Mouse (Mus musculus): ENCODE data around the gene Adam30. TPM values are rescaled to one million over a fixed set of nuclear protein-coding genes. Genes with fewer than 3 reads are reported as not detected.

The Adam30 gene
- polyA plus RNA-seq, 1 experiment = not detected

DNA sequence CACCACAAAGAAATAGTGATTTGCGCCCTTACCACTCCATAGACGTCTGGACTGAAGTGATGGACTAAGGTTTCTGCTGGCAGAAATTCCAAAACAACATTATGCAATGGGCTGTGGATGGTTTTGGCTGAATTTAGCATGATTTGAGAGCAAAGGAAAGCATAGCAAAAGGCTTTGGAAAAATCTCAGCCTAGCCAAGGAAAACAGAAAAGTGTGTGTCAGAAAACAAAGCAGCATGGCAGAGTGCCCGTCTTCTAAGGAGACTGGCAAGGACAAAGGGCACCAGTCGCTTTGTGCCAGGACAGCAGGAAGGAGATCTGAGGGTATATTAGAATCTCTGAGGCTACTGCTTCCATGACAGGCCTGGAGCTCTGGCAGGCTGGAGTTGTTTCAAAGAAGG, 17.9 kb downstream of the Adam30 start:
- TF ChIP-seq GATA1 (IDR thresholded peaks at IDR 0.05; ENCODE audit: borderline replicate concordance, low read length) (no peak), FLI1 (IDR thresholded peaks at IDR 0.05; ENCODE audit: low read length) (no peak)

DNA sequence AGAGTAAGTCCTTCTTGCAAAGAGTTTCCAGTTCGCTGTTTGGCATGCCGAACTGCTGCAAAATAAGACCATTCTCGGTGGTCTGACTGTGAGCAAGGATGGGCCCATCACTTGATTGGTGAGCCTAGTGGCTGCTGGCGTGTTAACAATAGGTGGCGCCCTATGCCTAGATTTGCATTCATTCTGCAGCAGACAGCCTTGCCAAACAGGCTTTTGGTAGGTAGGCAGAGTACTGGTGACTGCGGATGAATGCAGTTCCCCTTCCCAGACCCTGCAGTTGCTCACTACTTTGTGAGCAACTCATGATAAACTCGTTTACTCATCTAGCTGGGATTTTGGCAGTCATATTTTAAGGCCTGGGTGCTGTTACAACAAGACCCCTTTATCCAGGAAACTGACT, 20.4 kb downstream of the Adam30 start:
- Histone ChIP-seq H3K27me3 (replicated peaks) (peaks cover 2% of the 10 kb centered on the region), H3K4me3 (replicated peaks) (no peak overlapping the region), H3K9me3 (peaks cover 6% of the 10 kb centered on the region), H3K4me1 (no peaks in the 10 kb centered on the region; the same call in 1 of the 2 replicates), H3K36me3 (replicated peaks; ENCODE audit: low read length) (no peaks in the 10 kb centered on the region)
- TF ChIP-seq FLI1 (IDR thresholded peaks at IDR 0.05; ENCODE audit: low read length) (no peak), GATA1 (IDR thresholded peaks at IDR 0.05; ENCODE audit: borderline replicate concordance, low read length) (no peak)

More for the DNA sequence above, 17.9 kb downstream of the Adam30 start:
- no peaks in the 10 kb centered on the region; the same call in 1 of the 2 replicates for H3K4me1 ChIP-seq
- peaks cover 6% of the 10 kb centered on the region for H3K9me3 ChIP-seq
- no peaks in the 10 kb centered on the region for H3K27me3 ChIP-seq (replicated peaks)
- no peaks in the 10 kb centered on the region for H3K36me3 ChIP-seq (replicated peaks; ENCODE audit: low read length)
- H3K4me3 ChIP-seq (replicated peaks) = no peak overlapping the region

DNA sequence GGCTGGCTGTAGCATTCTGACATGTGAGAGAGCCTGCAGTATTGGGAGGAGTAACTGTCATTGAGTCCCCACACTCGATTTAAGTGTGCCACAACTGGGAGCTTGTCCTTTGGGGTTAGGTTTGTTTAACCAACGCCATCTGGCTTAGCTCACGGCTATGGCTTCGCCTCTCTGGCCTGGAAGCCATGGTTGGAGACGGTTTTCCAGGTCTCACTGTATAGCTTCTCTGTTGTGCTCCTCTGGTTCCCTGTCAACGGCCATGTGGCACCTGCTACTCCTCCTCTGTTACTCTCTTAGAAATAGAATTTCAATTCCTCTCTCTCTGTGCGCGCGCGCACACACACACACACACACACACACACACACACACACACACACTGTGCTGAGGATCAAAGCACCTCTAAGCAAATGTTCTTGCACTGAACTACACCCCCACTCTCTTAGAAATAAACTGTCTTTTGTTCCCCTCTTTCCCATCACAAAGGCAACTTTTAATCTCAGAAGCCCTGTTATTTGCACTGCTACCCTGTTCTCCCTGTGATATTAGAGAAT, 24.8 kb downstream of the Adam30 start:
- no peaks in the 10 kb centered on the region; the same call in 1 of the 2 replicates for H3K4me1 ChIP-seq
- H3K9me3 ChIP-seq = no peaks in the 10 kb centered on the region
- H3K27me3 ChIP-seq (replicated peaks) = peaks cover 2% of the 10 kb centered on the region
- H3K36me3 ChIP-seq (replicated peaks; ENCODE audit: low read length) = no peaks in the 10 kb centered on the region
- H3K4me3 ChIP-seq (replicated peaks) = no peak overlapping the region
- no peak for TF ChIP-seq FLI1 (IDR thresholded peaks at IDR 0.05; ENCODE audit: low read length)
- TF ChIP-seq GATA1 (IDR thresholded peaks at IDR 0.05; ENCODE audit: borderline replicate concordance, low read length) = no peak

DNA sequence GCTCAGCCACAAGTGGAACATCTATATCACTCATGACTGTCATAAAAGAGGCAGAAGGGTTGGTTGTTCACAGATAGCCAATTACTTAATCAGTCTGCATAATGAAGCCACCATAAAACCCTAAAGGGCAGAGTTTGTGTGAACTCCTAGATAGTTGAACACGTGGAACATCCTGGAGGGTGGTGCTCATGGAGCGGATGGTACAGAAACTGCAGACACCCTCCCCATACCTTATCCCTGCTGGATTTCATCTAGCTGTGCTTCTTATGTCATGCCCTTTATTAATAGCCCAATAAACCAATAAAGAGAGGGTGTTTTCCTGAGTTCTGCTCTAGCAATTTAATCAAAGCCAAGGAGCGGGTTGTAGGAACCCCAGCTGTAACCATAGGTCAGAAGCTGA, 27.3 kb downstream of the Adam30 start:
- H3K9me3 ChIP-seq = no peaks in the 10 kb centered on the region
- H3K27me3 ChIP-seq (replicated peaks) = peaks cover 3% of the 10 kb centered on the region
- H3K4me3 ChIP-seq (replicated peaks) = no peak overlapping the region
- H3K4me1 ChIP-seq = no peaks in the 10 kb centered on the region
- no peak for TF ChIP-seq FLI1 (IDR thresholded peaks at IDR 0.05; ENCODE audit: low read length)
- no peak for TF ChIP-seq GATA1 (IDR thresholded peaks at IDR 0.05; ENCODE audit: borderline replicate concordance, low read length)
- no peaks in the 10 kb centered on the region for H3K36me3 ChIP-seq (replicated peaks; ENCODE audit: low read length)

DNA sequence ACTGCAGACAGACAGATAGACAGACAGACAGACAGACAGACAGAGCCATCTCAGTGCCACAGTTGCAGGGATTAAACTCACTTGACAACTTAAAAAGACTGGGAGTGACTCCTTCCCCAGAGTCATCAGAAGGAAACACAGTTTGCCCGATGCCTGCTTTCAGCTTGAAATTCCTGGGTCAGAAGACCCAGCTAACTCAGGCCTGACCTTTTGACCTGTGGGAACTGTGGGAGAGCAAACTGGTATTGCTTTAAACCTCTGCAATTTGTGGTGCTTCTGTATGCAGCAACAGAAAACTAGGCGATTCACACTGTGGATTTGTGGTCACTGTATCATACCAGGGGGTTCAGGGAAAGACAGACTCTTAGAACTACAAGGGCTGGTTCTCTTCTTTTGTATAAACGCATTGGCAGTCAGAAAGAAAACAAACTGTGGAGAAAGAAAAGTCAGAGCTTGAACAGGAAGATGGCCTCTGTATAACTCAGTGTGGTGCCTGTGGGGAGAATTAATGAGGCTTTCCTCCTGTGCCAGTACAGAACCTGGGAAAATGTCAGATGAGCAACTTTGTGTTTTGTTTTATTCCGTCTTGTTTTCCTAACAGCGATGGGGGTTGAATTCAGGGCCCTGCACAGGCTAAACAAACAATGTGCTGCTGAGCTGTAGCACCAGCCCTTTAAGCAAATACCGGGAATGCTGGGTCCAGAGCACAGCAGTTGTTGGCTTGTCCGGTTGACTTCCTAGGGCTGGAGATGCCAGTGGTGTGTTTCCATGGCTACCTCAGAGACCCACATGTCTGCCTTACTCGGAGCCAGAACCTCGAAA, 37.5 kb downstream of the Adam30 start:
- H3K9me3 ChIP-seq = no peaks in the 10 kb centered on the region
- TF ChIP-seq GATA1 (IDR thresholded peaks at IDR 0.05; ENCODE audit: borderline replicate concordance, low read length) = no peak
- TF ChIP-seq FLI1 (IDR thresholded peaks at IDR 0.05; ENCODE audit: low read length) = no peak
- no peak overlapping the region for H3K4me3 ChIP-seq (replicated peaks)
- H3K27me3 ChIP-seq (replicated peaks) = peaks cover 16% of the 10 kb centered on the region
- peaks cover 13% of the 10 kb centered on the region for H3K4me1 ChIP-seq
- H3K36me3 ChIP-seq (replicated peaks; ENCODE audit: low read length) = no peaks in the 10 kb centered on the region

DNA sequence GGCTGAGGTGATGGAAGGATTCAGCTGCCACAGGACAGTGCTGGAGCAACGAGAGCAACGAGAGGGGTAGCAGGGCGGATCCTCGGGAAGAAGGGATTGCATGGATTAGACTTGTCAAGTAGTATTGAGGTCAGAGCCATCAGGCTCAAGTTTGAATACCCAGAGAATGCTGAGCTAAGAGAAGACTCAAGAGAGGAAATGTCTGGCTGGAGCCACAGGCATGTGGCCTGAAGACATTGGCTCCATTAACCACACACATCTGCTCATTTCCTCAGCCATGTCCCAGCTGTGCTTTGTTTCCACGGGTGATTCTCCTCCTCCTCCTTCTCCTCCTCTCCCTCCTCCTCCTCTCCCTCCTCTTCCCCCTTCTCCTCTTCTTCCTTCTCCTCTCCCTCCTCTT, 39.3 kb downstream of the Adam30 start:
- Histone ChIP-seq H3K4me1 (peaks cover 19% of the 10 kb centered on the region), H3K4me3 (replicated peaks) (no peak overlapping the region), H3K9me3 (no peaks in the 10 kb centered on the region), H3K36me3 (replicated peaks; ENCODE audit: low read length) (no peaks in the 10 kb centered on the region), H3K27me3 (replicated peaks) (peaks cover 22% of the 10 kb centered on the region)
- TF ChIP-seq FLI1 (IDR thresholded peaks at IDR 0.05; ENCODE audit: low read length) (no peak), GATA1 (IDR thresholded peaks at IDR 0.05; ENCODE audit: borderline replicate concordance, low read length) (no peak)

DNA sequence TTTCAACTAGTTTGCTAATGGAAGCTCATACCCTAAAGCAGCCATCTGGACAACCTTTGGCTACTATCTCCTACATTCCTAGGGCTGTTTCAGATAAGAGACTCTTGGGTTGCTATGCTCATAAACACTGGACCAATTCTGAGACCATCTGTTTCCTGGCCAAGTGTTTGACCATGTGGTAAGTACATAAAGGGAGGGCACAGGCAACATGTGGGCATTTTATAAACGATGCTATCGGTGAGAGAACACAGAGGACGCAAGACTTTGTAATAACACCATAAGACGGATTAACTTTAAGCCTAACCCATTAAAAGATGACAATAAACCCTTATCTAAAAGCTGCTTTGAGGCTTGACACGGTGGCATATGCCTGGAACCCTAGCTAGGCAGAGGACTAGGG, 42.9 kb downstream of the Adam30 start:
- TF ChIP-seq FLI1 (IDR thresholded peaks at IDR 0.05; ENCODE audit: low read length) (no peak), GATA1 (IDR thresholded peaks at IDR 0.05; ENCODE audit: borderline replicate concordance, low read length) (no peak)
- H3K36me3 ChIP-seq (replicated peaks; ENCODE audit: low read length) = no peaks in the 10 kb centered on the region

DNA sequence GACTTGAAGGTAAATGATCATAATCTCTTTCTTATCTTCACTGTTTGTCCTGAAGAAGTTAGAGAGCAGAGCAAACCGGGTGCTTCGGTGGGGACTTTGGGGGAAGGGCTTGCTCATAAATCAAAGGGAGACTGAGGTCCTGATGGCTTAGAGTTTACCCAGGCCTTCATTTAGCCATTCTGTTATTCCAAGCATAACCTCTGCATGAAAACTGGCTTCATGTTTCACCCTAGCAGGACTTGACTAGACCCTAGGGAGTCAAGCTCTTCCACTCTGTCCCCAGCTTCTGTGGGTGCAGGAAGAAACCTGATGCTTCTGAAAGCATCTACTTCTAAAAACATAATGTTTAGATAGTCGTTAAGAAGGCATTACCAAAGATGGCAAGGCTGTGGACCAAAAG, 46.5 kb downstream of the Adam30 start:
- Histone ChIP-seq H3K27me3 (replicated peaks) (peaks cover 10% of the 10 kb centered on the region), H3K4me1 (peaks cover 13% of the 10 kb centered on the region), H3K36me3 (replicated peaks; ENCODE audit: low read length) (no peaks in the 10 kb centered on the region), H3K9me3 (no peaks in the 10 kb centered on the region), H3K4me3 (replicated peaks) (no peak overlapping the region)
- no peak for TF ChIP-seq FLI1 (IDR thresholded peaks at IDR 0.05; ENCODE audit: low read length)
- no peak for TF ChIP-seq GATA1 (IDR thresholded peaks at IDR 0.05; ENCODE audit: borderline replicate concordance, low read length)

More for the DNA sequence above, 42.9 kb downstream of the Adam30 start:
- H3K4me1 ChIP-seq = peaks cover 19% of the 10 kb centered on the region
- peaks cover 18% of the 10 kb centered on the region for H3K27me3 ChIP-seq (replicated peaks)
- H3K4me3 ChIP-seq (replicated peaks) = no peak overlapping the region
- no peaks in the 10 kb centered on the region for H3K9me3 ChIP-seq

DNA sequence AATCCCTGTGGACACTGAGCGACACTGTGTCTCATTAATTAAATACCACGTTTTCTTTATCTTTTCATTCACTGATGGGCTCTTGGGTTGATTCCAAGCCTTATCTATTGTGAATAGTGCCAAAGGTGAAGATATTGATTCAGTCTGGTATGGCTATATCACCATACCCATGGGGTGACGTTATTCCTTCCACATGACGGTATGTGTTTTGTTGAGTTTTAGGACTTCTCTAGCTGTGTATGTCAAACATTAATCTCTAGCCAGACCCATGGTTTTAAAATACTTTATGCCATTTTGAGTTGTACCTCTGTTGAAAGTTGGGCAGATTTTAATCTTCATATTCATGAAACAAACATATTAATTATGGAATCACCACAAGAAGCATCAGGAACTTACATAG, 48.7 kb downstream of the Adam30 start:
- Histone ChIP-seq H3K36me3 (replicated peaks; ENCODE audit: low read length) (no peaks in the 10 kb centered on the region), H3K27me3 (replicated peaks) (peaks cover 14% of the 10 kb centered on the region), H3K4me1 (peaks cover 5% of the 10 kb centered on the region; the same call in 1 of the 2 replicates), H3K4me3 (replicated peaks) (no peak overlapping the region), H3K9me3 (no peaks in the 10 kb centered on the region)
- TF ChIP-seq FLI1 (IDR thresholded peaks at IDR 0.05; ENCODE audit: low read length) = no peak

DNA sequence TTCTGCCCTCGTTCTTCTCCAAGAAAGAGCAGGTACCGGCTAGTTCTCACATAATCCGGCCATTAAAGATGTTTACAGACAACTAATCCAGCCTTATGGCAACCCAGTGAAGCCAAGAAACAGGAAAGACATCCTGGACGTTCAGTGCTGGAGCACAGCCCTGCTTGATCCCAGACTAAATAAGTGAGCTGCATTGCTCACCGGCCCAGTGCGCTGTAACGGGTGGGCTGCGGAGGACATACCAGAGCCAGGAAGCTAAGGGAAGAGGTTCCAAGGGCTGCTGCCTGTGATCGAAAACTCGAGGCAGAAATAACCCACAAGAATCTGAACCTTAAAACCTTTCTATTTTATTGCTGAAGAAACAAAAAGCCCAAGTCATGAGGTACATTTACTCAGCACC, 50.4 kb downstream of the Adam30 start:
- TF ChIP-seq GATA1 (IDR thresholded peaks at IDR 0.05; ENCODE audit: borderline replicate concordance, low read length) (no peak), FLI1 (IDR thresholded peaks at IDR 0.05; ENCODE audit: low read length) (no peak)
- H3K9me3 ChIP-seq = no peaks in the 10 kb centered on the region
- peaks cover 5% of the 10 kb centered on the region; the same call in 1 of the 2 replicates for H3K4me1 ChIP-seq
- no peak overlapping the region for H3K4me3 ChIP-seq (replicated peaks)
- peaks cover 15% of the 10 kb centered on the region for H3K27me3 ChIP-seq (replicated peaks)
- no peaks in the 10 kb centered on the region for H3K36me3 ChIP-seq (replicated peaks; ENCODE audit: low read length)

All from megakaryocyte, embryonic 14.5 days (primary cell).